Mouse (Mus musculus): ENCODE data around the gene Ehd1. TPM values are rescaled to one million over a fixed set of nuclear protein-coding genes. Genes with fewer than 3 reads are reported as not detected.

Ehd1 gene
- polyA plus RNA-seq, 1 experiment from 2014 or later: 87.7 TPM

MicroRNAs within 50 kb of the gene (microRNA counts, 519-probe panel; counts per million panel counts)
- microRNA mmu-miR-192: 2,535 counts per million, percentile 59 among the panel's probes with 10 or more counts

Small RNA genes within 50 kb of the gene (microRNA-seq; reads per million reads assigned to microRNA genes)
- gene Mir192 (56.6 reads per million, percentile 45 among the genes with 10 or more reads in this experiment), gene Mir194-2 (49.2 reads per million, percentile 43 among the genes with 10 or more reads in this experiment), gene Mir6989 (1.2 reads per million)

Other genes with a start within 250 kb of the Ehd1 start
- 31.4 and 34.3 TPM in 2 replicates for gene Syvn1, start 230.1 kb upstream of the Ehd1 start, polyA plus RNA-seq (2015; fragmentation: Nextera tagmentation; extraction: Ambion mirVana)
- 60.1 and 66.9 TPM in 2 replicates for gene Mrpl49, start 218.9 kb upstream of the Ehd1 start, polyA plus RNA-seq (2015; fragmentation: Nextera tagmentation; extraction: Ambion mirVana)
- gene Fau, start 218.9 kb upstream of the Ehd1 start, polyA plus RNA-seq (2015; fragmentation: Nextera tagmentation; extraction: Ambion mirVana): 522 and 591 TPM in 2 replicates
- 30.4 and 31.2 TPM in 2 replicates for gene Znhit2, start 215.5 kb upstream of the Ehd1 start, polyA plus RNA-seq (2015; fragmentation: Nextera tagmentation; extraction: Ambion mirVana)
- 51.2 and 61.6 TPM in 2 replicates for gene Tm7sf2, start 208.4 kb upstream of the Ehd1 start, polyA plus RNA-seq (2015; fragmentation: Nextera tagmentation; extraction: Ambion mirVana)
- gene Vps51, start 199.5 kb upstream of the Ehd1 start, polyA plus RNA-seq (2015; fragmentation: Nextera tagmentation; extraction: Ambion mirVana): 80.8 and 83.8 TPM in 2 replicates
- not detected in 2 replicates for gene Tmem262, start 196.7 kb upstream of the Ehd1 start, polyA plus RNA-seq (2015; fragmentation: Nextera tagmentation; extraction: Ambion mirVana)
- gene Gm28374, start 194.5 kb upstream of the Ehd1 start, polyA plus RNA-seq (2015; fragmentation: Nextera tagmentation; extraction: Ambion mirVana): 0.96 and 1.5 TPM in 2 replicates
- gene Zfpl1, start 191.8 kb upstream of the Ehd1 start, polyA plus RNA-seq (2015; fragmentation: Nextera tagmentation; extraction: Ambion mirVana): 78.3 and 78.4 TPM in 2 replicates
- gene Cdca5, start 191.7 kb upstream of the Ehd1 start, polyA plus RNA-seq (2015; fragmentation: Nextera tagmentation; extraction: Ambion mirVana): 4.9 and 15.5 TPM in 2 replicates
- gene AC131692.1, start 182.3 kb upstream of the Ehd1 start, polyA plus RNA-seq (2015; fragmentation: Nextera tagmentation; extraction: Ambion mirVana): not detected in 2 replicates
- 0.42 and 4.1 TPM in 2 replicates for gene Naaladl1, start 170.9 kb upstream of the Ehd1 start, polyA plus RNA-seq (2015; fragmentation: Nextera tagmentation; extraction: Ambion mirVana)
- gene Sac3d1, start 158.1 kb upstream of the Ehd1 start, polyA plus RNA-seq (2015; fragmentation: Nextera tagmentation; extraction: Ambion mirVana): 52.7 and 53.4 TPM in 2 replicates
- 59.6 and 62.2 TPM in 2 replicates for gene Snx15, start 148.4 kb upstream of the Ehd1 start, polyA plus RNA-seq (2015; fragmentation: Nextera tagmentation; extraction: Ambion mirVana)
- 0.42 TPM in 1 of 2 replicates, not detected in the other for gene Batf2, start 135.7 kb upstream of the Ehd1 start, polyA plus RNA-seq (2015; fragmentation: Nextera tagmentation; extraction: Ambion mirVana)
- gene Arl2, start 135.2 kb upstream of the Ehd1 start, polyA plus RNA-seq (2015; fragmentation: Nextera tagmentation; extraction: Ambion mirVana): 139 and 157 TPM in 2 replicates
- gene Majin, start 92.3 kb upstream of the Ehd1 start, polyA plus RNA-seq (2015; fragmentation: Nextera tagmentation; extraction: Ambion mirVana): not detected in 2 replicates
- gene Gpha2, start 50.3 kb upstream of the Ehd1 start, polyA plus RNA-seq (2015; fragmentation: Nextera tagmentation; extraction: Ambion mirVana): 0.75 TPM in 1 of 2 replicates, not detected in the other
- 127 and 156 TPM in 2 replicates for gene Ppp2r5b, start 40.9 kb upstream of the Ehd1 start, polyA plus RNA-seq (2015; fragmentation: Nextera tagmentation; extraction: Ambion mirVana)
- gene Atg2a, start 35.1 kb upstream of the Ehd1 start, polyA plus RNA-seq (2015; fragmentation: Nextera tagmentation; extraction: Ambion mirVana): 12.5 and 12.9 TPM in 2 replicates
- gene Cdc42bpg, start 29.7 kb downstream of the Ehd1 start, polyA plus RNA-seq (2015; fragmentation: Nextera tagmentation; extraction: Ambion mirVana): 0.33 and 0.36 TPM in 2 replicates
- gene Men1, start 58.3 kb downstream of the Ehd1 start, polyA plus RNA-seq (2015; fragmentation: Nextera tagmentation; extraction: Ambion mirVana): 71.4 and 71.6 TPM in 2 replicates
- gene Map4k2, start 64.4 kb downstream of the Ehd1 start, polyA plus RNA-seq (2015; fragmentation: Nextera tagmentation; extraction: Ambion mirVana): 21.9 and 22.2 TPM in 2 replicates
- gene Sf1, start 87.0 kb downstream of the Ehd1 start, polyA plus RNA-seq (2015; fragmentation: Nextera tagmentation; extraction: Ambion mirVana): 88.7 and 104 TPM in 2 replicates
- 7.5 and 12.0 TPM in 2 replicates for gene Pygm, start 107.7 kb downstream of the Ehd1 start, polyA plus RNA-seq (2015; fragmentation: Nextera tagmentation; extraction: Ambion mirVana)
- gene Rasgrp2, start 122.6 kb downstream of the Ehd1 start, polyA plus RNA-seq (2015; fragmentation: Nextera tagmentation; extraction: Ambion mirVana): 197 and 217 TPM in 2 replicates
- 31.3 and 45.7 TPM in 2 replicates for gene Nrxn2, start 142.0 kb downstream of the Ehd1 start, polyA plus RNA-seq (2015; fragmentation: Nextera tagmentation; extraction: Ambion mirVana)